Mouse (Mus musculus) skeletal muscle tissue, adult 2 months (tissue): ENCODE data around the gene Crot.
"Not testable (repeated sequence)": the region's sequence is repeated elsewhere in the genome, so short reads cannot be mapped to it uniquely, and the experiment has no call there.

Source experiments
- DNase-seq: peaks from one replicate; pipeline ENCODE4 v3.0.0-alpha.2; 2012; ENCODE audit warnings: low read depth, low spot score

Gene Crot

GRCm38 (mm10) chr5:8996686-8997512 is at the start of gene Crot:
TSS of gene Crot (minus strand) at chr5:8997324.
- peak; percentile 88 for DNase-seq

- DNase-seq, result no peak
Measured at GRCm38 (mm10) chr5:9045904-9046303, 48.8 kb upstream of the Crot start.

- DNase-seq, result no peak
Measured at GRCm38 (mm10) chr5:9044821-9045220, 47.7 kb upstream of the Crot start.

- no peak for DNase-seq
Measured at GRCm38 (mm10) chr5:9043582-9044267, 46.6 kb upstream of the Crot start.

- DNase-seq, result no peak
Measured at GRCm38 (mm10) chr5:9042721-9043416, 45.7 kb upstream of the Crot start.

GRCm38 (mm10) chr5:9040665-9041215 is 43.6 kb upstream of the Crot start:
- DNase-seq, result no peak

GRCm38 (mm10) chr5:9039978-9040377 is 42.9 kb upstream of the Crot start:
- DNase-seq, result no peak

- DNase-seq, result no peak
Measured at GRCm38 (mm10) chr5:9037292-9037691, 40.2 kb upstream of the Crot start.

- DNase-seq, result no peak
Measured at GRCm38 (mm10) chr5:9035457-9035856, 38.3 kb upstream of the Crot start.

GRCm38 (mm10) chr5:9034535-9034934 is 37.4 kb upstream of the Crot start:
- DNase-seq, result no peak

- no peak for DNase-seq
Measured at GRCm38 (mm10) chr5:9033843-9034242, 36.7 kb upstream of the Crot start.

- no peak for DNase-seq
Measured at GRCm38 (mm10) chr5:9032641-9033040, 35.5 kb upstream of the Crot start.

GRCm38 (mm10) chr5:9032101-9032590 is 35.0 kb upstream of the Crot start:
- no peak for DNase-seq

- DNase-seq, result no peak
Measured at GRCm38 (mm10) chr5:9028266-9028841, 31.2 kb upstream of the Crot start.

GRCm38 (mm10) chr5:9015352-9015751 is 18.2 kb upstream of the Crot start:
- DNase-seq, result peak; percentile 70

GRCm38 (mm10) chr5:9014774-9015173 is 17.6 kb upstream of the Crot start:
- no peak for DNase-seq

- DNase-seq, result no peak
Measured at GRCm38 (mm10) chr5:9011374-9011773, 14.2 kb upstream of the Crot start.

- no peak for DNase-seq
Measured at GRCm38 (mm10) chr5:9010166-9010565, 13.0 kb upstream of the Crot start.

GRCm38 (mm10) chr5:9006585-9006984 is 9.5 kb upstream of the Crot start:
- not testable (repeated sequence) for DNase-seq

- DNase-seq, result not testable (repeated sequence)
Measured at GRCm38 (mm10) chr5:9000006-9000405, 2.9 kb upstream of the Crot start.

- DNase-seq, result no peak
Measured at GRCm38 (mm10) chr5:8999108-8999507, 2.0 kb upstream of the Crot start.

GRCm38 (mm10) chr5:8997513-8997895 is 380 bp upstream of the Crot start:
- peak; percentile 32 for DNase-seq
